Comparison of ENCODE assay signal across 21 mouse cellular contexts in genomic region chrX:77525179-77525578, GRCm38 (mm10). TPM values are rescaled to one million over a fixed set of nuclear protein-coding genes. Genes with fewer than 3 reads are reported as not detected.
DNase-seq lines count a peak whose midpoint lies in the region; ATAC-seq lines count a peak whose summit lies in the region.
"Had no signal": no experiment of that assay in that cellular context is flagged by ENCODE, and none has a peak within 500 bp of the region (broad histone marks: within the 10 kb centered on the region; RNA-seq: fewer than 3 reads in every experiment).

No protein-coding gene starts in this region.

- 16% methylated on average over 1 of the region's 1 CpGs for WGBS in midbrain, embryonic 15.5 days

- H3K27ac ChIP-seq in midbrain, embryonic 15.5 days: no peak overlapping the region
- H3K27ac ChIP-seq: embryonic facial prominence, embryonic 10.5 days; embryonic facial prominence, embryonic 12.5 days; forebrain, embryonic 13.5 days; forebrain, embryonic 15.5 days had no signal

- intact Hi-C loops in heart, postnatal 14 days (cut with DNase I): no loop called here

- H3K27me3 ChIP-seq in midbrain, embryonic 15.5 days (replicated peaks): no peaks in the 10 kb centered on the region
- H3K27me3 ChIP-seq: embryonic facial prominence, embryonic 12.5 days; forebrain, embryonic 13.5 days; forebrain, embryonic 15.5 days had no signal

- no peak overlapping the region for H3K4me3 ChIP-seq in midbrain, embryonic 15.5 days
- H3K4me3 ChIP-seq: embryonic facial prominence, embryonic 10.5 days; embryonic facial prominence, embryonic 12.5 days; forebrain, embryonic 13.5 days; forebrain, embryonic 15.5 days had no signal

- H3K9ac ChIP-seq in midbrain, embryonic 15.5 days: no peak overlapping the region
- H3K9ac ChIP-seq: embryonic facial prominence, embryonic 12.5 days; forebrain, embryonic 13.5 days; forebrain, embryonic 15.5 days; forebrain, postnatal 0 days had no signal

- DNase-seq in ES-CJ7 (ENCODE audit: low read depth, low spot score) (peak; percentile 71), R1 (ENCODE audit: low read depth, low spot score) (peak; percentile 89)
- no peak for DNase-seq in heart, postnatal 14 days
- DNase-seq in adrenal gland, adult 8-10 months: no peak
- DNase-seq: adrenal gland, postnatal 10 days; adrenal gland, postnatal 25 days; cerebellum, adult 11 months; cerebellum, adult 18-20 months; cerebellum, adult 8-10 months; cerebellum, adult 9-11 months; cerebellum, postnatal 14 days; cerebellum, postnatal 36 days; forebrain, postnatal 0 days had no signal

- no peaks in the 10 kb centered on the region for H3K36me3 ChIP-seq in midbrain, embryonic 15.5 days (replicated peaks)
- H3K36me3 ChIP-seq: embryonic facial prominence, embryonic 12.5 days; forebrain, embryonic 15.5 days had no signal

- H3K4me1 ChIP-seq in midbrain, embryonic 15.5 days: 0 out of 2 replicates have a peak, but pooled peaks cover 3% of the 10 kb centered on the region
- H3K4me1 ChIP-seq: embryonic facial prominence, embryonic 12.5 days had no signal

- no peaks in the 10 kb centered on the region for H3K9me3 ChIP-seq in midbrain, embryonic 15.5 days
- H3K9me3 ChIP-seq: embryonic facial prominence, embryonic 10.5 days; embryonic facial prominence, embryonic 12.5 days; forebrain, embryonic 13.5 days; forebrain, embryonic 15.5 days; G1E had no signal

- H3K4me2 ChIP-seq in midbrain, embryonic 15.5 days: no peak overlapping the region
- H3K4me2 ChIP-seq: embryonic facial prominence, embryonic 12.5 days; forebrain, embryonic 13.5 days; forebrain, embryonic 15.5 days had no signal

- no peak for ATAC-seq in midbrain, embryonic 15.5 days (replicated peaks)
- ATAC-seq: activated CD4-positive, CD25-positive, alpha-beta regulatory T cell, adult 4 months; forebrain, embryonic 13.5 days; forebrain, embryonic 15.5 days; forebrain, postnatal 0 days; Patski had no signal

RNA-seq across cellular contexts. Expression of gene Tbl1x, which starts 14.4 kb away (rescaled TPM):
- polyA plus RNA-seq in midbrain, embryonic 15.5 days (2015; fragmentation: Nextera tagmentation; extraction: Ambion mirVana): 48.2 and 48.8 TPM in 2 replicates
- total RNA-seq in heart, postnatal 14 days (2021): 10 to 100 TPM; 42.4 to 43.0 TPM
- total RNA-seq in adrenal gland, adult 8-10 months (2022): 10 to 100 TPM; 72.6 to 92.8 (median 88.8) TPM

Comparison
In these comparisons a context has a peak if more than half of its experiments do, and no peak if none do; other contexts are left out.
1. DNase-seq: peak in ES-CJ7 (single experiment) and R1 (single experiment); none in heart, postnatal 14 days (0 of 2) and adrenal gland, adult 8-10 months (single experiment).